Mouse (Mus musculus): Measurements from ENCODE around the gene Ndufa7. TPM values are rescaled to one million over a fixed set of nuclear protein-coding genes. Genes with fewer than 3 reads are reported as not detected.

Ndufa7 gene
- polyA plus RNA-seq (2012; rRNA removed) = 327 and 425 TPM in 2 replicates

DNA sequence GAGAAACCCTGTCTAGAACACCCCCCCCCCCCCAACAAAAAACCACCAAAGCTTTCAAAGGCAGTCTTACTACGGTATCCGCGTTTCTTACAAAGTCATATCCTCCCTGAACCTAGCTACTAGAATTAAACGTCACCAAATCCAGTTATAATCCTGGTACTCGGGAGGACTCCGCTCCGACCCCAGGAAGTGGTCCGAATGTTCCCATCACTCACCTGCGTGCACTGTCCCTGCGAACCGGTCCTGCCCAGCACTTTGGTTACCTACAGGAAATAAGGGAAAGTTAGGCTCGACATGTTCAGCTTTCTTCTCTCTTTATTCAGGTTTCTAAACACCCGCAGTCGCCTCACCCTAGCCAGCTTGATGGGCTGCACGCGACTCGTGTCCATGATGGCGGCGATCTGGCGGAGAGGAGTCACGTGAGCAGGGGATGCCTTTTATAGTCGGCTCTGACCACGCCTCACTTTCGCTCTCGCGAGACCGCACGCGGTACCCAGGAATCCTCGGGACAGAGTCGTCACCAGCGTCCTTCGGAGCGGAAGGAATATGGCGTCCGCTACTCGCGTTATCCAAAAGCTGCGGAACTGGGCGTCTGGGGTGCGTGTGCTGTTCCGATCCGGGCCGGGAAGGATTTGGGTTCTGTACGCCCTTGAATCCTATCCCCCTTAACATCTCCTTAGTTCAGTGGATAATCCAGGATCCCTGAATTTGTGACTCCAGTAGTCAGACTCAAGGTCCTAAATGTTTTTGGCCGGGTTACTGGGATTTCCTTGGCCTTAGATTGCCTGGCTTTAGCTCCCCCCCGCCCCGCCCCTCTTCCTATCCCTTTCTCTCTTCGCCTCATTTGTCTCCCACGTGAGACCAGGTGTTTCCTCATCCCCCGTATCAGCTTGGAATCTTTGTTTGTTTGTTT, at the start of gene Ndufa7, which contains the start of gene Rps28:
Ndufa7 (plus strand) TSS at position 489 of the 913 bp plus-strand sequence.
Rps28 (minus strand) TSS at position 479 of the 913 bp plus-strand sequence.
- TF ChIP-seq POLR2A (IDR thresholded peaks at IDR 0.05; ENCODE audit: borderline replicate concordance, extremely low read depth, insufficient read depth, insufficient read length, poor library complexity, severe bottlenecking) (peak; percentile 74; the same call in 1 of the 2 replicates), CTCF (IDR thresholded peaks at IDR 0.05; ENCODE audit: borderline replicate concordance, extremely low read depth, insufficient read depth, insufficient read length) (no peak)
- DNase-seq (ENCODE audit: low read depth) = peak; percentile 98

DNA sequence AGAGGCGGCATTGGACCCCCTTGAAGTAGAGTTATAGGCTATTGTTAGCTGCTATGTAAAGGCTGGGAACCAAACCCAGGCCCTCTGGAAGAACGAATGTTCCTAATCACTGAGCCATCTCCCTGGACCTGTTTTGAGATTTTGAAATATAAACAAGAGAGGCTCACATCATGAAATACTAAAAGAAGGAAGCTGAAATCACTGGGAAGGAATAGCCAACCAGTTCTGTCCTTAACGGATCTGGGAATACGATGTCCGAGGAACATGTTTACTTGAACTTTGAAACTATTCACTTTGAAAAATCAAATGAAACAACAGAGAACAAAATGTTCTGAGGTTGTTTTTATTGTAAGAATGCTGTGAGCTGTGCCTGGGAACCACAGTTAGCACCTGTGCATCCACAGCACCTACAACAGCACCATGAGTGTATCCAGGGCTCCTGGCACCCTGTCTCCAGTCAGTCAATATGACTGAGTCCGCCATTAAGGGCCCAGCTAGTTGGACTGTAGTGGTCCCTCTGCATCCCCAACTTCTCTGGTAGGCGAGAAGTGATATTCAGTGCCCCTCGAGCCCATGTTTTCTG, 49.7 kb upstream of the Ndufa7 start:
- TF ChIP-seq POLR2A (IDR thresholded peaks at IDR 0.05; ENCODE audit: borderline replicate concordance, extremely low read depth, insufficient read depth, insufficient read length, poor library complexity, severe bottlenecking) (no peak), CTCF (IDR thresholded peaks at IDR 0.05; ENCODE audit: borderline replicate concordance, extremely low read depth, insufficient read depth, insufficient read length) (no peak)
- no peak for DNase-seq (ENCODE audit: low read depth)

DNA sequence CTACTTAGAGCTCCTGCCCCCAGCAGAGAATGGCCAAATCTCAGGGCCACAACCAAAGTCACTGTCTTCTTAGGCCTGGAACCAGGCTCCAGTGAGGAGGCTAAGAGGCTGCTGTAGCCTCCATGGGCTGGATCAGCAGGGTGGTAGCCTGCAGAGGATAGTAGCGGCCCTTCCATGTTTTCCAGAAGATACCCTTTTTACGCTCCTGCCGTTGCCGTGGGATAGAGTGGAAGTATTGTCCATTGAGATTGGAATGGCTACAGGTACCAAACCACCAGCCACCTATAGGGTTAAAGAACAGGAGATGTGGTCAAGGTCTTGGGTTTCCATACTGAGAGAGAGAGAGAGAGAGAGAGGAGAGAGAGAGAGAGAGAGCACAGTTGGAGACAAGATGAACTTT, 49.1 kb upstream of the Ndufa7 start:
- TF ChIP-seq CTCF (IDR thresholded peaks at IDR 0.05; ENCODE audit: borderline replicate concordance, extremely low read depth, insufficient read depth, insufficient read length) (no peak), POLR2A (IDR thresholded peaks at IDR 0.05; ENCODE audit: borderline replicate concordance, extremely low read depth, insufficient read depth, insufficient read length, poor library complexity, severe bottlenecking) (no peak)
- no peak for DNase-seq (ENCODE audit: low read depth)

DNA sequence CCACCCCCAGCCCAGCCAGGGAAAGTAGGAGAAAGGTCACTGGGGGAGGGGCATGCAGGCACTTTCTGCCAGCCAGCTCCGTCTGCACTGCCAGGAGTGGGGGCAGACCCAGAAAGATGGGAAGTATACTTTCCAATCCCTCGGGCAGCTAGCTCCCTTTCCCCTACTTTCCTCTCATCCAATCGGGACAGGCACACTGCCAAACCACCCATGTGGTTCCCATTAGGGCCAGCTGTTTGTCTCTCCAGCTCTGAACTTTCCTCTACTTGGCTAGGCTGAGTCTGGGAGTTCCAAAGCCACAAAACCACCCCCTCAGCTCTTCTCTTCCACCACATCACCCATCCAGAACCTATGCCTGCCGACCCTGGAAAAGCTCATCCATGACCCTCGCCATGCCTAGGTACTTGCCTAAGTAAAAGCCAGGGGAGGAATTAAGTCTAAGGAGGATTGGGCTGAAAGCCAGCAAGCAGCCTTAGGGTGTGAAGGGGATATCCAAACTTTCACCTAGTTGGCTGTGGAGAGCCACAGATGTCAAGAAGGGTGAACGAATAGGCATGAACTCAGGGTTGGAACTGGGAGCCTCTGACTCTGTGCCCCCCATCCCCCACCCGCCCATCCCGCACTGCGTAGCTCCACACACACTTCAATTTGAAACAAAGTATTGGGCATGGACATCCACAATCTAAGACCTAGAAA, 45.0 kb upstream of the Ndufa7 start:
- peak; percentile 89 for DNase-seq (ENCODE audit: low read depth)
- TF ChIP-seq CTCF (IDR thresholded peaks at IDR 0.05; ENCODE audit: borderline replicate concordance, extremely low read depth, insufficient read depth, insufficient read length) = no peak
- TF ChIP-seq POLR2A (IDR thresholded peaks at IDR 0.05; ENCODE audit: borderline replicate concordance, extremely low read depth, insufficient read depth, insufficient read length, poor library complexity, severe bottlenecking) = no peak

DNA sequence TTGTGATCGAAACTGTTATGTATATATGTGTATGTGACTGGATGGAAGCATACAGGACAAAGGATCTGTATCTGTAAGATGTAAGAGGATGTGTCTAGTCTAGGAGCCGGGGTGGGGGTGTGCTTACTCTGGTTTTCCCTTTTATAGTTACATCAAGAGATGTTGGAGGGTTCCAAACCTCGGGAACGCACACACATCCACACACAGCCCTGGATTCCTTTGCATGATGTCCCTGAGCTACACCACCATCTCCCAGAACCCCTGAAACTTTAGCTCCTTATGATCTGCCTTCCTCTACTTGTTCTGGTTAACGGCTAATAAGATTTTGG, 44.4 kb upstream of the Ndufa7 start:
- no peak for DNase-seq (ENCODE audit: low read depth)
- TF ChIP-seq POLR2A (IDR thresholded peaks at IDR 0.05; ENCODE audit: borderline replicate concordance, extremely low read depth, insufficient read depth, insufficient read length, poor library complexity, severe bottlenecking) (no peak), CTCF (IDR thresholded peaks at IDR 0.05; ENCODE audit: borderline replicate concordance, extremely low read depth, insufficient read depth, insufficient read length) (no peak)

DNA sequence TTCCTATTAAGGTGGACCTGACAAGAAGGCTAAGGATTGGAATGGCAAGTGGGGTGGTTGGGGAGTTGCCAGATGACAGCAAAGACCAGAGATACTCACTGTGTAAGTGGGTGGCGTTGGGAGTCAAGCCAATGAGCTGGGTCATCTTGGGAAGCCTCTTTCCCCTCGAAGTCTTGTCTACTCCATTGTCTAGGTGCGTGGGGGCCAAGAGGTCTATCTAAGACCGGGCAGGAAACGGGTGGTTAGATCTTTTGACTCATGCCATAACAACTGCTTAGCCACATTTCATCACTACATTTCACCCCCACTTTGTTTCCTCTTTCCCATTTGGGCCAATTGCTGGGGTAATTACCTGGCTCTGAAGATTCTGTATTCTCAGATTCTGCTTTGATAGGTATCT, 43.9 kb upstream of the Ndufa7 start:
- TF ChIP-seq POLR2A (IDR thresholded peaks at IDR 0.05; ENCODE audit: borderline replicate concordance, extremely low read depth, insufficient read depth, insufficient read length, poor library complexity, severe bottlenecking) = no peak
- no peak for TF ChIP-seq CTCF (IDR thresholded peaks at IDR 0.05; ENCODE audit: borderline replicate concordance, extremely low read depth, insufficient read depth, insufficient read length)
- DNase-seq (ENCODE audit: low read depth) = no peak

DNA sequence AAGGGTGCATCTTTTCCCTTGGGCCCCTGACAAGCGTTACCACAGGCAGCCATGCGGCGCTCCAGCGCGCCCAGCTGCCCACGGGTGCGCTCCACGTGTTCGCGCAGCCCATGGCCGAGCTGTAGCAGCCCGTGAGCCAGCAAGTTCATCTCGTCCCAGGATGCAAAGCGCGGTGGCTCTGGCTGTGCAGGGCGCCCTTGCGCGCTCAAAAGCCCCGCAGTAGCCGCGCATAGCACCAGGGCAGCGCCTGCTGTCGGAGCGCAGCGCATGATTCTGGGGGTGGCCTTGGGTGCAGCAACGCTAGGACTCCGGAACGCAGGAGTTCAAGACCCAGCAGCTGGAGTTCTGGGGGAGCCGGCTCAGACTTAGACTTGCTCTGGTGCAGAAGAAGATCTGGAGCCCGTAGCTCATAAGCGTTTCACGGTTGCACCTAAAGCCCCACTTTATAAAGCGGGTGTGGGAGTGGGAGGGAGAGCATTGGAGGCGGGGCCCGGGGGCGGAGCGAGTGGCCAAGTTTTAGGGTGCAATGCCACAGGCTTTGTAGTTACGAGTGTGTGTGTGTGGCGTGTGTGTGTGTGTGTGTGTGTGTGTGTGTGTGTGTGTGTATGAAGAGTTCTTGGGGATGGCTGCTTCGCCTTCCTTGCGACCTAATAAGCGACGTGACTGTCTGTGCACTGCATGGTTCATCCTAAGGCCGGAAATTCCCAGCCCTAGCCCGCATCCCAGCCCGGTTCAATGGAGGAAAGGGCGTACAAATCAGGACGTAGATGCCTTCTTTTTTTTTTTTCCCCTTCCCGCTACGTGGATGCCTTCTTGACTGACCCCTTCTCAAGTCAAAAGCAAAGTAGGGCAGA, 43.0 kb upstream of the Ndufa7 start, which contains the start of gene Angptl4:
Angptl4 (minus strand) TSS at position 707 of the 854 bp plus-strand sequence.
- DNase-seq (ENCODE audit: low read depth) = peak; percentile 76
- no peak for TF ChIP-seq POLR2A (IDR thresholded peaks at IDR 0.05; ENCODE audit: borderline replicate concordance, extremely low read depth, insufficient read depth, insufficient read length, poor library complexity, severe bottlenecking)
- TF ChIP-seq CTCF (IDR thresholded peaks at IDR 0.05; ENCODE audit: borderline replicate concordance, extremely low read depth, insufficient read depth, insufficient read length) = no peak

DNA sequence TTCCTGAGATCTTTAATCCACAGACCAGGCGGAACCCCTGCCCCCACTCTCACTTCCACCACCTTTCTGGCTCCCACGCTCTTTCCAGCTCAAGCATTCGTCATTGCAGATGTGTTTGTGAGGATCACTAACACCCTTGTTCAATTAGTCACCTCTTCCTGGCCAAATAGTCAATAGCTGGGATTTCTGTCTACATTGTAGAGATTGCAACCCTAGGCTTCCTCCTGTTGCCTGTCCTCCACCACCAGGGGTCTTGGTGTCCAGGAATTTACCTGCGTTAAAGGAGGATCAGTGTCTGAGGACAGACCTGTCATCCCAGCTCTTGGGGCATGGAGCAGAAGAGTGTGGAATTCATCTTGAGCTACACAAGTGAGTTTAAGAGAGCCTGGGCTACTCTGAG, 42.3 kb upstream of the Ndufa7 start:
- TF ChIP-seq CTCF (IDR thresholded peaks at IDR 0.05; ENCODE audit: borderline replicate concordance, extremely low read depth, insufficient read depth, insufficient read length) (no peak), POLR2A (IDR thresholded peaks at IDR 0.05; ENCODE audit: borderline replicate concordance, extremely low read depth, insufficient read depth, insufficient read length, poor library complexity, severe bottlenecking) (no peak)
- DNase-seq (ENCODE audit: low read depth) = no peak

DNA sequence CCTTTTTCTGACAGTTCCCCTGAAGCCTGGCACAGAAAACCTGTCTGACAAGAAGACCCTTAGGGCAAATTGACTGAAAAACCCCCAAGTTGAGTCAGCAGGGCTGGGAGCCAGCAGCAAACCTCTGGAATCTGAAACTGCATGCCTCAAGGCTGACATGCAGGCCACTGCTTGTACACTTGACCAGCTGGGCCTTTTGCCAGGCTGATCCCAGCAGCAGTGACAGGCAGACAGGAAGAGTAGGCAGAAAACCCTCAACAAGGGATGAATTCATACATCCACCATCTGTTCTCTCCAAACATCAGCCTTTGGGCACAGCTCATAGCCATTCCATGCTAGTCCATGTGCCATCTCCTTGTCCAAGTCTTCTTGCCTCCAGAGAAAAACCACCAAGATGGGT, 41.0 kb upstream of the Ndufa7 start:
- DNase-seq (ENCODE audit: low read depth) = peak; percentile 47
- TF ChIP-seq POLR2A (IDR thresholded peaks at IDR 0.05; ENCODE audit: borderline replicate concordance, extremely low read depth, insufficient read depth, insufficient read length, poor library complexity, severe bottlenecking) (no peak), CTCF (IDR thresholded peaks at IDR 0.05; ENCODE audit: borderline replicate concordance, extremely low read depth, insufficient read depth, insufficient read length) (no peak)

DNA sequence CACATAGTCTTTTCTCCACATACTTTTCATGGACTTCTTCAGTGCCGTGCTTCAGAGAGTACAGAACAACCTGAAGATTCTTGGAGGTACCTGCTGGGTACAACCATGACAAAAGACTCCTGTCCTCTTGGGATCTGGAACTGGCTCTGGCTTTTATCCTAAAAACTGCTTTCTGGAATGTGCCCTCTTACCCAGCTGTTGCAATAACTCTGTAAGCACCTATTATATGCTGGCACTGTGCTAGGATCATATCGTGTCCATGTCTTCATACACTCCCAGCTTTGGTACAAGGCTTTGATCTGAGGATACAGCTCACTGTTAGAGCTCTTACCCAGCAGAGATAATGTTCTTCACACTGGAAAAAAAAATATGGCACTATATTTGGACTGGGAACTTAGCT, 39.4 kb upstream of the Ndufa7 start:
- TF ChIP-seq CTCF (IDR thresholded peaks at IDR 0.05; ENCODE audit: borderline replicate concordance, extremely low read depth, insufficient read depth, insufficient read length) (no peak), POLR2A (IDR thresholded peaks at IDR 0.05; ENCODE audit: borderline replicate concordance, extremely low read depth, insufficient read depth, insufficient read length, poor library complexity, severe bottlenecking) (no peak)

More for the DNA sequence above, 39.4 kb upstream of the Ndufa7 start:
- DNase-seq (ENCODE audit: low read depth) = no peak

Data from brain, embryonic 14.5 days (tissue).